Mouse (Mus musculus) skeletal muscle tissue, adult 2 months (tissue): ENCODE measurements around the gene Ppm1e.
"Not testable (repeated sequence)": the region's sequence is repeated elsewhere in the genome, so short reads cannot be mapped to it uniquely, and the experiment has no call there.

Experiments
- DNase-seq: peaks from one replicate; pipeline ENCODE4 v3.0.0-alpha.2; 2012; ENCODE audit warnings: low read depth, low spot score

Gene Ppm1e

DNA sequence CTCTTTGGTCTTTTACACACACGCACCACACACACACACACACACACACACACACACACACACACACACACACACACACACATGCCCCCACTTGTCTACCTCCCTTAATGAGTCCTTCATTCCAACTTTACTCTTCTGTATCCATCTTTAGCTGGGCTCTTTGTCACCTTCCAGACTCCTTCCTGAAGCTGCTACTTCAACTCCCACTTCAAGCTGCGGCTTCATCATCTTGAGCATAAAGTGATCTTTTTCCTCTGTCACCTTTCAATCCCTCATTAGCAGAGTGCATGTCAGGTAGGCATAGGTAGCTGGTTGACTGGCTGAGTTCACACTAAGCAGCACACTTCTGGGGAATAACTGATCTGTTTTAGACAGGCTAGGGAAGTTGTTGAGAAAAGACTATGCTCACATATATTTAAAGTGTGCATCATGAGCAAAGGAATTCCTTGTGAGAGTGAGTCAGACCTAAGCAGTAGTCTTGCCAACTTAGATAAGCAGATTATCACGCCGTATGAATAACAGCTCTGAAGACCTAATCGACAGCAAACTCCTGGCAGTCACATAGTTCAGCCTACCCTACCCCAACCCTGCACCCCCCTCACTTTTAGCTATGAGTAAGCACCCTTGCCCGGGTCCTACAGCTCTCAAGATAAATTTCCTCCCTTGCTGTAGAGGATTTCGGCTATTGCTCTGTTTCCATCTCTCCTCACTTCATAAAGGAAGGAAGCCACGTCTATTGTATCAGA is 49.3 kb downstream of the Ppm1e start:
- DNase-seq = no peak

DNA sequence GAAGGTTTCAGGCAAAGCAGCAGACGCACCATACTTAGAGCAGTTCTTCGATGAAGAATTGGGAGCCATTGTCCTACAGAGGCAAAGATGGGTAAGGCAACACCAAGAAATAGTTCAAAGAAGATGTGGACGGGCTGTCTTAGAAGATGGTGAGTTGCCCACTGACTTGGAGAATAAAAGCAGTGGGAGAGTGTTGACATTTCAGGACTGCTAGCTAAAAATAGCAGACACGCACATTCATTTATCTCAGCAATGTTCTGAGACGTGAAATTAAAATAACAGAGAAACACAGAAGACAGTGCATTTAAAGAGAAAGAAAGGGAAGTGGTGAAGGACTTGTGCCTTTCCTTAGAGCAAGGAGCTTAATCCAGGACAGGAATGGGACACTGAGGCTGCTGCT is 59.8 kb downstream of the Ppm1e start:
- DNase-seq = no peak

DNA sequence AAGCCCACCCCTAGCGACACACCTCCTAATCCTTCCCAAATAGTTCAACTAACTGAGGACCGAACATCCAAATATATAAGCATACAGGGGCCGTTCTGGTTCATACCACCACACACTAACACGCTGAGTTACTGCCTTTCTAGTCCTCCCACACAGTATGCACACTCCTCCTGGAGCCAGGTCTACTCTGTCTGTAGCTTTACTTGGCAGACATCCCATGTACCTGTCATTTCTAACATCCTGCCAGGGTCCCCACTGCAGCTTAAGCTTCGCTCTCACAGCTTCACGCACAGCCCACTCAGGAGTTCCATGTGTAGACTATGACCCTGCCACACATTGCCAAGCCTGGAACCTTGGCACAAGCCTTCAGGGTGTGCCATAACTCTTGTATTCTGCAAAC is 62.4 kb downstream of the Ppm1e start:
- no peak for DNase-seq

DNA sequence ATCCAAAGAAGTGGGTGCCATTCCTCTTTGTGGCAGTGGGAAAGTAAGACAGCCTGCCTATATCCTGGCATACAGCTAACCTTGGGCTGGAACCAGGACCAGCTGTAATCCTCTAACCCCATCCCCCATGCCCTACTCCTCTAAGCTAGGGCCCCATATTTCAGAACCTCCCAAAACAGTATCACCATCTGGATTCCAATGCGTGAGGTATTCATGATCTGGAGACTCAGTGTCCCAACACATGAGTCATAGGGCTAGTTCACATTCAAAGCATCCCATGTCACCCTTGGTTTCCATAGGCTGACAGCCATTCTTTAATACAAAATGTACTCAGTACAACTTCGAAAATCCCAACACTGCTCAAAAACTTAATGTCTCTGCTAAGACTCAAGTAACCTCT is 63.2 kb downstream of the Ppm1e start:
- DNase-seq = no peak

DNA sequence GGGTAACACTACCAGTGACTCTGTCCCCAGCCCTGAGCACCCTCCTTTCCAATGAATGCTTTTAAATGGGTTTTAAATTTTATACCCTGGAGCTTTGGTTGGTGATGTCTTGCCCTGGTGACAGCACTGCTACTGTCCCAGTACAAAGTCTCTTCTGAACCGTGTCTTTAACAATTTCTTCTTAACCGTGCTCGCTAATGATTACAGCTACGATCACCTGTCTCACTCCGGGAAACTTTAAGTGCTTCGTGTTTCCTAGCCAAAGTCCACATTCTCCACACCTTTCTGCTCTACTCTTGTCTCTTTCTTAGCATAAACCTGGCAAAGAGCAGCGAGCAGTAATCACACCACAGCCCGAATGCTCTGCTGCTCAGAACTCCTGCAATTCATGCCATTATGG is 69.5 kb downstream of the Ppm1e start:
- no peak for DNase-seq

DNA sequence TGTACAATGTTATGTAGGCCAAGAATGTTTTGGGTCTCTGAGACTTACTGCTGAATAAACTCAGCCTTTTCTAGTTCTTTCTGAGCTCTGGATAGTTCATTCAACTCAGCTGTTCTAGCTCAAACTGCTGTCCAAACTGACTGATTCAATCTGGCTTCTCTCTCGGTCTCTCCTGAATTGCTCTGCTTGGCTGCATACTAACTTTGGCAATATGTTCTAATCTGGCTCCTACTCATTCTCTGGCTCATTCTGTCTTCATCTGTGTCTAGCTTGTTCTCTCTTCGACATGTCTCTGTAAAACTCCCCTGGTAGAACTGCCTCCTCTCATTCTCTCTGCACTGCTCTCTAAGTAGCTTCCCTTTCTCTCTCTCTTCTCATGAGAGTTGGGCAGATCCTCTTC is 72.6 kb downstream of the Ppm1e start:
- no peak for DNase-seq

DNA sequence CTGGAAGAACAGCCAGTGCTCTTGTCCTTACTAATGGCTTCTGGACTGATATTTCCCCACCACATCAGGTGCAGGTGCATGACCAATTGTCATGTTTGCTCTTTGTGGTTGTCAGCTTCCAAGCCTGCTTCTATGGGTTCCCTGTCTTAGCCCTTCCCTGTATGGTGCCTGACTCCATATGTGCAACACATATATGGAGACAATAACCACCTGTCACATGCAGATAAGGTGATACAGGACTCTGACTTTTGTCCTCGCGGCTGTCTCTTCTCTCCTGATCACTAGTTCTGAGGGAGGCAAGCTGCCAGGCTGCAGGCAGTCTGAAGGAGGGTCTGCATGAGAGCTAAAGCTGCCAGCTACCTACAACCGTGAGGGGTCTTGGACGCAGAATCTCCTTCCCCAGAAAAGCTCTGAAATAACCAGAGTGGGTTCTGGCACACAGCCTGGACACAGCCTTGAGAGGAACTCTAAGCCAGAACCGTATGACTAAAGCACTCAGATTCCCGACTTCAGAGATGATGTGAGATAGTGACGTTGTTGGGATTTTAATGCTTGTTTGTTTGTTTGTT is 76.8 kb downstream of the Ppm1e start:
- no peak for DNase-seq

DNA sequence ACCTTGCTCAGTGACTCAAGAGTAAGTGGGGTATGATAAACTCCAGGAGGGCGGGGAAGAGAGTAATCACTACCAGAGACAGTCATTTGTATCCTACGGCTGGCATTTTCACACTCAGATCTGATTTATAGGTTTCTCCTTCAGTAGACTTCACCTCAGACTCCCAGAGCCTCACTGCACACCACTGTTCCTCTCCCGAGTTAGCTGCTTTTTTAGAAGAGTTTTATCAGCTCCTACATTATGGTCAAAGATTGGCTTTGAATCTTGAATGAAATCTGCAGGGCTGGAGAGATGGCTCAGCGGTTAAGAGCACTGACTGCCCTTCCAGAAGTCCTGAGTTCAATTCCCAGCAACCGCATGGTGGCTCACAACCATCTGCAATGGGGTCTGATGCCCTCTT is 79.4 kb downstream of the Ppm1e start:
- no peak for DNase-seq

DNA sequence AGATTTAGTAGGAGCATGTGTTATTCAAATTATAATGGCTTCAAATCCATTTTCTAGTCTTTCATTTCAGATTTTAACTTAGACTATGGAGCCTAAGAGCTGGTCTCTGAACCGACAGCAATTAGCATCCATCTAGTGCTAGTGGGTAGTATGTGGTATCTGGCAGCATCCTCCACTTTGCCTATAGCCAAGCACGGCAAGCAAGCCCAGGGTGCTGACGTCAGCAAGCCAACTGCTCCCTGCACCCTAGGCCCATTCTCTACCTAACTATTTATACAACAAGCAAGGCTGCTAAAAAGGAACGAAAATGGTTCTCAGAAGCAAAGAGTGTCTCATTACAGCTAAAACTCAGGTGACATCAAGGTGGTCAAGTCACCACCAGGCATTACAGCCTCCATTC is 80.0 kb downstream of the Ppm1e start:
- DNase-seq = no peak

DNA sequence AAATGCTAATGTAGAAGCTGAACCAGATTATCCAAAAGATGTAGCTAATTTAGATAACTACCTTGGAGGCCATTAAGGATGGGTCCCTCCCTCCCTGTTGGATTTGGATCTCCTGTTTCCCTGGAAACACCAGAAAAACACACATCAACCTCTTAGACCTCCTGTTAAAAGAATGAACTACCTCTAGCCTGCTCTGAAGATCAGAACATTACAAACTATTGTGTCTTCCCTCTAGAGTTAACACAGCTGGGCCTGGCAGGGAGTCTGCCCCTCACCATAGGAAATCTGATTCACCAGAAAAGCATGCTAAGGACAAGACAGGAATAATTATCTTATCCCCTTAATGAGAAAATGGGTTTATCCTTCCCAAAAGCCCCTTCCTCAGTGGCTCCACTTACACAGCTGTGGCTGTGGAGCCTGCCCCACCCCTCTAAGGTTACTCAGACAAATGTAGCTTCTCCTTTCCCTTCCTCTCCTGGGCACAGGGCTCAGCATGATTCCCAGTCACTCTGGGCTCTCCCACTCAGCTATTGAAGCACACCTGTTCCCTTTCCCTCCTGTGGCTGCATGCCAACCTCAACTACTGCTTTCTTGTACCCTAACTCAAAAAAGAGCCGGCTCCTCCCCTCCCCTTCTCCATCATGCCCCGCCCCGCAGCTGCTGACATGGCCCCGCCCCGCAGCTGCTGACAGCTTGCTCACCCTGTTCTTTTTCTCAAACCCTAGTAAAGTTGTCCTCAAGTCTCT is 82.4 kb downstream of the Ppm1e start:
- DNase-seq = no peak

DNA sequence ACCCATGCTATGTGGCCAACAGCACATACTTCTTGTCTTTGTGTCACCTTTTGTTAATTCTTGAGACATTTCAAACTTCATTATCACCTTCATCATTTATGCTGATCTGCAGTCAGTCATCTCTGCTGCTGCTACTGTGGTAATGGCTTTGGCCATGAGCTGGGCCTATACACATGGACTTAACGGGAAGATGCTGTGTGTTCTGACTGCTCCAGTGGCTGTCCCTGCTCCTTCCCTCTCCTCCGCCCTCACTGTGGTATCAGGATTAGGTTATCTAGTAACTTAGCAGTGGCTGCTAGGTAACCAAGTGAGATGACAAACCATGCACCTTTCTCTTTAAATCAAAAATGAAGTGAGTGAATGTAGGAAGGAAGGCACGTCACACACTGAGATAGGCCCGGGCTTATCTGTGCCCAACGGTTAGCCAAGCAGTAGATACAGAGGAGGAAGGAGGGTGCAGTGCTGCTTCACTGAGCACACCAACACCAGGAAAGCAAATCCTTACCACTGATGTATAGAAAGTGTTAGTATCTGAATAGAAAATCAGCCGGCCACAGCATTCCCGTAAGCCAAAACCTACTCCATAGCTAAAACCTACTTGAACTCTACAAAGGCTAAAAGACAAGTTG is 83.3 kb downstream of the Ppm1e start:
- DNase-seq = no peak

DNA sequence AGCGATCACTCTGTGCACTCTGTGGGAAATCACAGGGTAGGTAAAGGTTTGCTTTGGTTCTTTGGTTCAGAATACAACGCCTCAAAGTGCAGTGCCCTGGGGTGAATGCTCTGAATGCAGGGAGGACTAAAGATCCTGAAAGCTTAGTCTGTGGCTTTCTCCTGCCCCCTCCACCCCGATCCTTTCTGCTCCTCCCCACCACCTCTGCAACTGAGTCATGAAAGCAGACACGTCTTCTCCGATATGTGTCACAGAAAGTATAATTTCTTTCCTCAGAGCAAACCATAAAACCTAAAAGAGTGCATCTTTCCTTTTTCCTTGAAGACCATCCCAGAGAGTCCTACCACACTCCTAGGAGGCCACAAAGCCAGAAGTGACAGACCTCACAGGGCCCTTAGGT is 86.1 kb downstream of the Ppm1e start:
- no peak for DNase-seq

DNA sequence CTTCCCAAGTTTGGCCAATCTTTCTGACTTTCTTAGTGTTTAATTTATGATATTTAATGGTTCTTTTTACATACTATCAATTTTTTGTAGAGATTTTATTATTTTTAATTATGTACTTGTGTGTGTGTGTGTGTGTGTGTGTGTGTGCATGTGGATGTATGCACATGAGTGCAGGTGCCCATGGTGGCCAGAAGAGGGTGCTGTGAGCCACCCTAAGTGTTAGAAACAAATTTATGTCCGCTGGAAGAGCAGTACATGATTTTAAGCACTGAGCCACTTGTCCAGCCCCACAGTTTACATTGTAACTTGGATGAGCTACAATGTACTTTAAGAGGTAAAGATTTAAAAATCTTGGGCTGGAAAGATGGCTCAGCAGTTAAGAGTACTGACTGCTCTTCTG is 87.3 kb downstream of the Ppm1e start:
- DNase-seq = no peak

DNA sequence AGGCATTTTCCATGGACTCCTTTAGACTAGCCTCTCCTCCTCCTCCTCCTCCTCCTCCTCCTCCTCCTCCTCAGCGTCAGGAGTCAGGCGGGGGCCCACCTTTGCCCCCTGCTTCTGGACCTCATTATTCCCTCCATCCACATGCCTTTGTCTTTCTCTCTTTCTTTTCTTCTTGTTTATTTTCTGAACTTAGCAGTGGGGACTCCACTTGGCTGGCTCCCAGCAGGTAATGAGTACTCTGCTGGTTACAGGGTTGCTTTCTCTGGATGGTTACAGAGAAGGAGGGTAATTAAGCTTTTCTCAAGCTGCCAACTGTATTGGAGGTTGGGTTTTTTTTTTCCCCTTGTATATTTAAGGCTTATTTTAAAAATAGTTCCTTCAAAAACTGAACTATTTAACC is 87.9 kb downstream of the Ppm1e start:
- DNase-seq = no peak

DNA sequence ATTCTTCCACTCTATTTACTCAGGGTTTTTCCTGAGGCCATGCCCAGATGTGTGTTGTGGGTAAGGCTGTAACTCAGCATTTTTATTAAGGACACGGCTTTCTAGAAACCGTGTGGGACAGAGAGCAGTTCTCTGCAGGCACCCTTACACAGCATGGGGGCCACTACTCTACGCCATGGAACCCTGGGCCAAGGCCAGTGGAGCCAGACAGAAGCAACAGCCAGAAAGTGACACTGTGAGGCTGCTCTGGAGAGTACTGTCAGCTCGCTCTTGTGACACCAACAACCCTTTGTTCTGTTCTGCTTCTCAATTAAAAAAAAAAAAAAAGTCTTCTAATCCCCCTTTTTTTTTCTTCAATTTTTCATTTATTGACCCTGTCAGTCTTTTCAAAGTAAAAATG is 88.4 kb downstream of the Ppm1e start:
- DNase-seq = no peak

DNA sequence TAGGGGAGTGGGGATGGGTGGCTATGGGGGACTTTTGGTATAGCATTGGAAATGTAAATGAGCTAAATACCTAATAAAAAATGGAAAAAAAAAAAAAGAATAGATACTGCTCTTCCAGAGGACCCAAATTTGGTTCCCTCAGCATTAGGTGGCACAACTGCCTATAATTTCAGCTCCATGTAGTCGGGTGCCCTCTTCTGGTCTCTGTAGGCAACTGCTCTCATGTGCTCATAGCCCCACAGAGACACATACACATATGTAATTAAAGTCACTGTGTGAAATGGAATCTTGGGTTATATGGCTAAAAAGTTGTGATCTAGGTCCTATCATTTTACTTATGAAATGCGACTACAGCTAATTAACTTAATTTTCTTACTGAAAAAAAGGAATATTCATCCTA is 90.0 kb downstream of the Ppm1e start:
- no peak for DNase-seq

DNA sequence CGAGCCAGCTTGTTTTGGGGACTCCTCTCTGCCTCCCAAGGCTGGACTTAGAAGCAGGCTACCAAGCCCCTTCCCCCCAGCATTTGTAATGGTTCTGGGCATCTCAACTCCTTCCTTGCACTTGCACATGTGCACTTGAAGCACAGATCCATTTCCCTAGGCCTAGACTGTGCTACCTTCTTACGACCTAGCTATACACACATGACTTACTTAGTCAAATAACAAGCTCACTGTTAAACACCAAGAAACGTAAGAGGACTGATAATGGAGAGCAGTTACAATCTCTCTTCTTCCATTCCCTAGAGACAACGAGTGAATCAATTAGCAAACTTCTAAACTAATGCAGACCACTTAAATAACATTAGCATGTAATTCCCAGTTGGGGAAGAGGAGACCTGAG is 92.6 kb downstream of the Ppm1e start:
- DNase-seq = no peak

DNA sequence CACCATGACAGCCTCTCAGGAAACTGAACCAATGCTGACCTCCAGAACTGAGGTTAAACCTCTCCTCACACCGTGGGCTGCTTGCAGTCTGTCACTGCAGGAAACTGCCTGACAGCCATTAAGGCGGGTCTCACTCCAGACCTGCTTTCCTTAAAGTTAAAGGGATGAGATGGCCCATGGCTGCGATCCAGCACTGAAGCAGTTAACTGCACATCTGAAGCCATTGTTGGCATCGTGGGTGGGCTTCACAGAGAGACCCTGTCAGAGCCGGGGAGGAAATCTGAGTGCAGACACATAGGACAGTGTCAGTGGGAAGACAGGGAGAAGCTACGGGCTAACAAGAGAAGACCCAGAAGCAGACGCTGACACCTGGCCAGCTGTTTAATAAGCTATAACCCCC is 94.9 kb downstream of the Ppm1e start:
- no peak for DNase-seq

DNA sequence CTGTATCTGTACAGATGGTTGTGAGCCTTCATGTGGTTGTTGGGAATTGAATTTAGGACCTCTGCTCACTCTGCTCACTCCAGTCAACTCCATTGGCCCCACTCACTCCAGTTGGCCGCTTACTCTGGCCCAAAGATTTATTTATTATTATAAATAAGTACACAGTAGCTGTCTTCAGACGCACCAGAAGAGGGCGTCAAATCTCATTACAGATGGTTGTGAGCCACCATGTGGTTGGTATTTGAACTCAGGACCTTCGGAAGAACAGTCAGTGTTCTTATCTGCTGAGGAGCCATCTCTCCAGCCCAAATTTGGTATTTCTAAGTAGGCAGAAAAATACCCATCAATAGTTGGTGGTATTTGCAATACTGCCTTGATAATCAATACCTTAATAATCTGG is 97.1 kb downstream of the Ppm1e start:
- not testable (repeated sequence) for DNase-seq

DNA sequence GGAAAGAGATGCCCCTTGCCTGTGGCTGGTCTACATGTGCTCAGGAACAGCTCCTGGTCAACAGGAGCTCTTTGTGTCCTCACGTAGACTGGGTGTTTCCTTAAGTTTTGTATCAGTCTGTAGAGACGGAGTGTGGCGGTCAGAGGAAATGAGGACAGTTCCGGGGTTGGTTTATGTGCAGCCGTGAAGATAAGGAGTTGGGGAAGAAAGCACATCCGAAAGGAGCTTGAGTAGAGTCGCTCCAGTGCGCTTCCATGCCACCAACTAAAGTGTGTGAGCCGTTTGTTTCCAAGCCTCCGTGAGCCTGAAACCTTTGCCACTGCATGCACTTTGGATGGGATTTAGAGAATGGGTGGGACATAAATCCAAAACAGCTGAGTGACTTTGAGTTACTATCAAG is 99.0 kb downstream of the Ppm1e start:
- DNase-seq = no peak

DNA sequence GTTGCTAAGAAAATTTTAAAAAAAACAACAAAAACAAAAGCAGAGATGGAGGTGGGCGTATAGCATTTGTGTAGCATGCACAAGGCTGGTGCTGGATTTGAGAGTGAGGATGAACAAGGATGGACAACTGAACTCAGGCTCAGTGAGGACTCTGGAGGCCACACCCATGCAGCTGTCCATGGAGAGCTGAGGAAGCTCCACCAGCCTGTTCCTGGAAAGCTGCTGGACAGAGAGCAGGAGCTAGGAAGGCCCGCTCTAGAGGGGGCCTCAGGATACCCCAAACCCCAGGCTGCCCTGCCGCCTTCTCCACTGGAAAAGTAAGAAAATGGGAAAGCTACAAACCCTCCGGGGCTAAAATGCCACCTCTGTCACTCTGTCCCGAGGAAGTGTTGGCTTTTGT is 101.5 kb downstream of the Ppm1e start:
- DNase-seq = no peak

DNA sequence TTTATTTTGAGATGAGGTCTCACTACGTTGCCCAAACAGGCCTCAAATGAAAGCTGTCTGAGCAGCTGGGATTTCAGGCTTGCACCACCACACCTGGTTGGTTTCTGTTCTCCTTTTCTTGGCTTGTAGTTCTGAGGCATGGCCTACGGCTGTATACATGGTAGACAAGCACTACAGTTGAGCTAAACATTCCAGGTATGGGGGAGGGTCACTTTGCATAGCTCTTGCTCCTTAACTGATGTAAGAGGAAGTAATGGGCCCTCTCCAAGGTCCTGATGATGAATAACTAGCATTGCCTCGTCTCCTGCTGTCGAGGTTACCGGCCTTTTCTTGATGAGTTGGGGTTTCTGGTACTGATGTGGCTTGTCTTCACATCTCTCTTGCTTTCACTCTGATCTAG is 104.7 kb downstream of the Ppm1e start:
- no peak for DNase-seq

DNA sequence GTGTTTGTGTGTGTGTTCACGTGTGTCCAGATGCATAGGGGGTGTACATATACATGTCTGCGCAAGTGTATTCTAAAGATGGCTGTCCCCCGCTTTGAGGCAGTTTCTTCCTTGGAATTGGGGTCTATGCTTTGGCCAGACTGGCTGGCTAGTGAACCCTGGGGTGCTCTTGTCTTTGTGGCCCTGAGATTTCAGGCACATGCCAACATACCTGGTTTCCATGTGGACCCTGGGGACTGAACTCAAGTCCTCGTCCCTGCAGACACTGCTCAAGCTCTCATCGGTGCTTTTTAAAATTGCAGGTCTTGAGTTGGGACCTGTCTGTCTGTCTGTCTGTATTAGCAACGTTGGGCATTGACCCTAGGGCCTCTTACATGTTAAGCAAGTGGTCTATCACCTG is 105.5 kb downstream of the Ppm1e start:
- DNase-seq = no peak
